Mouse (Mus musculus): ENCODE data around the gene Eya3. TPM values are rescaled to one million over a fixed set of nuclear protein-coding genes. Genes with fewer than 3 reads are reported as not detected.
"Not testable (repeated sequence)": the region's sequence is repeated elsewhere in the genome, so short reads cannot be mapped to it uniquely, and the experiment has no call there.

Eya3 gene
- 10 to 100 TPM; 22.1 to 23.8 TPM for total RNA-seq (2021)

DNA sequence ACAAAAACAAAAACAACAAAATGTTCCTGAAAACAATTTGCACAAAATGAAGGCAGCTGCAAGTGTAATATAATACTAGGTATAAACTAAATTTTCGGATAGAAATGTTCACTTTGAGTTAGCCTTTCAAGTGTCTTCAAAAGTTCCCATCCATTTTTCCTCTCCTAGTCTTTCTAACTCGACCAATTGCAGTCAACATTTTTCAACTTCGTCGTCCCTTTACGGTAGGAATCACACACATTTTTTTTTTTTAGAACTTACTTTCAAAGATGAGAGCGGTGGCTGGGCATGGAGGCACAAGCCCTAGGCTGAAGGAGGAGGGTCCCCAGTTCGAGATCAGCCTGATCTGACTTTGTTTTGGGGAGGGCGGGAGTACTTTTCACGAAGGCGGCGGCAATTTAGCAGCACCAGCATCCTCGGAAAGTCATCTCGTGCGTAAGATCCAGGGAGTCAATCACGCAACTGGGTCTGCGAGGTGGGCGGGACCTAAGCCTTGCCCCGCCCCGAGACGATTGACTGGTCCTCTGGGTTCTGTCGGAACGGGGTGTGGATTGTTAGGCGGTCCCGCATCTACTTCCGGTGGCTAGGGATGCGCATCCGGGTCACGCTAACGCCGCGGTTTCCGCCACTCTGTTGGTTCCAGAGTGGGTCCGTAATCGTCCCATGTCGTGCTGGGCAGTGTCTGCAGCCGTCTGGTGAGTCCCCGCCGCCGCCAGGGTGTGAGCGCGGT lies at the start of gene Eya3:
TSS of gene Eya3 (plus strand) at position 527 of the 730 bp plus-strand sequence.
- intact Hi-C loops (cut with DNase I): no loop called here
- peak; percentile 93 to 96 for DNase-seq (ENCODE audit: extremely low spot score in 1 of 2, low spot score in 2 of 2)

- intact Hi-C loops (cut with DNase I): no loop called here
Measured at GRCm38 (mm10) chr4:132590642-132591041, 48.1 kb upstream of the Eya3 start.

DNA sequence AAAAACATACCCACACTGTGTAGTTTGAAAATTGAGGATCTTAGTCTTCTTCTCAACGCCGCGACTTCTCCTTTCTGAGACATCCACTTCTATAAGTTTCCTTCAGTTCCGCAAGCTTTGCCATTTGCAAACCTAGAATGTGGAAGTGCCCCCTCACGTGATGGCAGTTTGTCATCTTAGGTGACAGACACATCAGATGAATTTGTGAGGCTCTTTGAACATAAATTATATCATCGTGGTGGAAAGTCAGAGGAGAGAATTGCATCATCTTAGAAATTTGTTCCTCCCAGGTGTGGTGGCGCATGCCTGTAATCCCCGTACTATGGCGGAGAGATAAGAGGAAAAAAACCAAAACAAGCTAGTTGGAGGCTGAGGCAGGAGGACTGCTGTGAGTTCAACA lies 45.8 kb upstream of the Eya3 start:
- intact Hi-C loops (cut with DNase I): no loop called here
- DNase-seq (ENCODE audit: extremely low spot score in 1 of 2, low spot score in 2 of 2): no peak

More at GRCm38 (mm10) chr4:132590642-132591041, 48.1 kb upstream of the Eya3 start:
- DNase-seq (ENCODE audit: extremely low spot score in 1 of 2, low spot score in 2 of 2): no peak

- intact Hi-C loops (cut with DNase I): no loop called here
- DNase-seq (ENCODE audit: extremely low spot score in 1 of 2, low spot score in 2 of 2): no peak
Measured at GRCm38 (mm10) chr4:132594191-132594590, 44.6 kb upstream of the Eya3 start.

- intact Hi-C loops (cut with DNase I): no loop called here
- DNase-seq (ENCODE audit: extremely low spot score in 1 of 2, low spot score in 2 of 2): no peak
Measured at GRCm38 (mm10) chr4:132598861-132599260, 39.9 kb upstream of the Eya3 start.

GRCm38 (mm10) chr4:132599764-132600163 lies 39.0 kb upstream of the Eya3 start:
- intact Hi-C loops (cut with DNase I): no loop called here
- no peak for DNase-seq (ENCODE audit: extremely low spot score in 1 of 2, low spot score in 2 of 2)

GRCm38 (mm10) chr4:132600465-132600864 lies 38.3 kb upstream of the Eya3 start:
- DNase-seq (ENCODE audit: extremely low spot score in 1 of 2, low spot score in 2 of 2): no peak
- intact Hi-C loops (cut with DNase I): no loop called here

DNA sequence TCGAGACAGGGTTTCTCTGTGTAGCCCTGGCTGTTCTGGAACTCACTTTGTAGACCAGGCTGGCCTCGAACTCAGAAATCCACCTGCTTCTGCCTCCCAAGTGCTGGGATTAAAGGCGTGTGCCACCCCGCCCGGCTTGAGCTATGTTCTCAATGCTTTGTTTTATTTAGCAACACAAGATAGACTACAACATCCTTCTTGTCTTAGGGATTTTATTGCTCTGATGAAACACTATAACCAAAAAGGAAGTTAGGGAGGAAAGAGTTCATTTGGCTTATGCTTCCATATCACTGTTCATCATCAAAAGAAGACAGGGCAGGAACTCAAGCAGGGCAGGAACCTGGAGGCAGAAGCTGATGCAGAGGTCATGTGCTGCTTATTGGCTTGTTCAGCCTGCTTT lies 37.5 kb upstream of the Eya3 start:
- intact Hi-C loops (cut with DNase I); DNase-seq (ENCODE audit: extremely low spot score in 1 of 2, low spot score in 2 of 2): not testable (repeated sequence)

DNA sequence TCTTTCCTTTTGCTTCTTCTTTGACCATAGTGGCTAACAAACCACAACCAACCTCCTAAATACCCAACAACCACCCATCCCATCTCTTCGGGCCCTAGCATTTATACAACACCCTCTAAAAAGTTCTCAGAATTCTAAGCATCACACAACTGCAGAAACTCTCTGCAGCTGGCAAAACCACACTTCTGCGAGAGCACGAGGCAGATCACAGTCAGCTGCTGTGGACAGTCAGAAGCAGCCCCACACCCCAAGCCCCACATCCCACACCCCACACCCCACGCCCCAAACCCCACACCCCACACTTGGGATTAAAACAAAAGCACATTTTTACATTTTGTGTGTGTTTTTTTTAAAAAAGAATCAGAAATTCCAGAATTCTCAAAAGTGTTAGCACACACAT lies 35.3 kb upstream of the Eya3 start:
- intact Hi-C loops (cut with DNase I): no loop called here
- no peak for DNase-seq (ENCODE audit: extremely low spot score in 1 of 2, low spot score in 2 of 2)

- DNase-seq (ENCODE audit: extremely low spot score in 1 of 2, low spot score in 2 of 2): no peak
- intact Hi-C loops (cut with DNase I): no loop called here
Measured at GRCm38 (mm10) chr4:132605816-132606215, 33.0 kb upstream of the Eya3 start.

DNA sequence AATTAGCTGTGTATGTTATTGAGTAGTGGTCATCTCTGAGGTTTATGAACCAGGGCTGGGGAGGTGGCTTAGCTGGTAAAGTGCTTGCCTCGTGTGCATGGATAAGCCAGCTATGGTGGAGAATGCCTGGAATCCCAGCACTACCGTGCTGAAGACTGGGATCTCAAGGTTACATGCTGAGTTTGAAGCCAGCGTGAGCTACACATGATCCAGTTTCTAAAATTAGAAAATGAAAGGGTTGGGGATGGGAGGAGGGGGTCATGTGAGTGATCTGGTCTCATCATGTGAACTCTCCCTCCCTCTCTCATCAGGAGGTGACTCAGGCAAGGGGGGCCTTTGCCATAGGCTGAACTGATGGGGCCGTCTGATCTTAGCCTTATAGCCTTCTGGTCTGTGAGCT lies 30.6 kb upstream of the Eya3 start:
- intact Hi-C loops (cut with DNase I): no loop called here
- DNase-seq (ENCODE audit: extremely low spot score in 1 of 2, low spot score in 2 of 2): no peak

- intact Hi-C loops (cut with DNase I): no loop called here
- no peak for DNase-seq (ENCODE audit: extremely low spot score in 1 of 2, low spot score in 2 of 2)
Measured at GRCm38 (mm10) chr4:132610301-132610984, 28.3 kb upstream of the Eya3 start.

DNA sequence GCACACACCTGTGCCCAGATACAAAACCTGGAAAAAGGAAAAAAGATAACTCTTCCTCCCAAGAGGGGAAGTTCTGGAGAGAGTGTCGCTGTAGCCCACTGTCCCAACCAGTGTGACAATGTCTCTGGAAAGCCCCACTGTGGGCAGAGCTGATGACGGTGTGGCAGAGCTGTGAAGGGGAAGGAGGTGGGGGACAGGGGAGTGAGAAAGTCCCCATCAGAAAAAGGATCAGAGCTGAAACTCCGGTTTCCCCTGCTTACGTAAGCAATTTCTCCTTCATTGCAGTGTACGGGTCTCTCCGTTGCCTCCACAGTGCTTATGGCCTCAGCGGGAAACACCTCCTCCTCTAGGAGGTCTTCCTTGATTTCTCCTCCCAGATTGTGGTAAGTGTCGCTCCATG lies 27.5 kb upstream of the Eya3 start:
- DNase-seq (ENCODE audit: extremely low spot score in 1 of 2, low spot score in 2 of 2): no peak
- intact Hi-C loops (cut with DNase I): no loop called here

GRCm38 (mm10) chr4:132617873-132618272 lies 20.9 kb upstream of the Eya3 start:
- peak in 1 of 2 experiments; percentile 34 for DNase-seq (ENCODE audit: extremely low spot score in 1 of 2, low spot score in 2 of 2)
- intact Hi-C loops (cut with DNase I): loop anchor here (5.0 kb wide), 1 partner anchor 51 kb away; no protein-coding TSS in a partner anchor

- intact Hi-C loops (cut with DNase I): loop anchor here (5.0 kb wide), 1 partner anchor 52 kb away; no protein-coding TSS in a partner anchor
Measured at GRCm38 (mm10) chr4:132618850-132619375, 19.9 kb upstream of the Eya3 start.

DNA sequence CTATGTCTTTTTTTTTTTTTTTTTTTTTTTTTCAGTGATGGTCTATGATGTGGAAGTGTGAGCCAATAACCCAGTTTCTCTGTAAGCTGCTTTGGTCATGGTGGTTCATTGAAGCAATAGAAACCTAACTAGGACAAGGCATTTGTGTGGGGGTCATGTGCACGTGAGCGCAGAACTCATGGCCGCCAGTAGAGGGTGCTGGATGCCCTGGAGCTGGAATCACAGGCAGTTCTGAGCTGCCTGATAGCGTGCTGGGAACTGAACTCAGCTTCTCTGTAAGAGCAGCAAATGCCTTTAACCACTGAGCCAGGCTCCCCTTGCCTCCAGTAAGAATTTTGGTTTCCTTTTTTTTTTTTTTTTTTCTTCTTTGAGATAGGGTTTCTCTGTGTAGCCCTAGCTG lies 18.7 kb upstream of the Eya3 start:
- intact Hi-C loops (cut with DNase I): no loop called here
- no peak for DNase-seq (ENCODE audit: extremely low spot score in 1 of 2, low spot score in 2 of 2)

More at GRCm38 (mm10) chr4:132618850-132619375, 19.9 kb upstream of the Eya3 start:
- no peak for DNase-seq (ENCODE audit: extremely low spot score in 1 of 2, low spot score in 2 of 2)

DNA sequence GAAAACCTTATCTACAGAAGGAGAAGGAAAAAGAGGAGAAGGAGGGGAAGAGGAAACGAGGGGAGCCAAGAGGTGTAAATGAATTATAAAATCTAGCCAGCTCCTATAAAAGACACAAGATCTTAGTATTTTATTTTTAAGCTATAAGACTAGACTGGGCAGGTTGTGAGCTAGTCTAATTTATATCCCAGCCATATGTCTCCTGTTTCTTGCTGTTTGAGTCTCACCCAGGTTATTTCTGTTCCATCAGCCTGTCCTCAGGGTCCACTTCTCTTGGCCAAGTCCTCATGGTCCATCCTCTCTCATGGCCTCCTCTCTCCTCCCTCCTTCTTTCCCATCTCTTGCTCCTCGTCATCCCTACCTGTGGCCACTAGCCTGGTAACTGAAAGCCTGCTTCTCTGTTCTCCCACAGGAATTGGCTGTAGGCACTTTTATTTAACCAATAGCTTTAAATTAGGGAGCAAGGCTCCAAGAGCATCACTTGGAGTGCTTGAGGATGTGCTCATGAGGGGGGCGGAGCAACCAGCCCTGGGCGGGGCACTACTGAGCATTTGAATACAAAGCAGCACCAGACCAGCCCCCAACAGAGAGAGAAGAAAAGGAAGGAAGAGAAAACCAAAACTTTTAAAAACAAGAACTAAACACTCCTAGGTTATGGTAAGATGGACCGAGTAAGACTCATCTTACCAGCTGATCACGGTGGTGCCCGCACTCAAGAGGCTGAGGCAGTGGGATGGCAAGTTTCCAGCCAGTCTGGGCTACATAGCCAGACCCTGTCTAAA lies 17.3 kb upstream of the Eya3 start:
- DNase-seq (ENCODE audit: extremely low spot score in 1 of 2, low spot score in 2 of 2): no peak
- intact Hi-C loops (cut with DNase I): no loop called here

DNA sequence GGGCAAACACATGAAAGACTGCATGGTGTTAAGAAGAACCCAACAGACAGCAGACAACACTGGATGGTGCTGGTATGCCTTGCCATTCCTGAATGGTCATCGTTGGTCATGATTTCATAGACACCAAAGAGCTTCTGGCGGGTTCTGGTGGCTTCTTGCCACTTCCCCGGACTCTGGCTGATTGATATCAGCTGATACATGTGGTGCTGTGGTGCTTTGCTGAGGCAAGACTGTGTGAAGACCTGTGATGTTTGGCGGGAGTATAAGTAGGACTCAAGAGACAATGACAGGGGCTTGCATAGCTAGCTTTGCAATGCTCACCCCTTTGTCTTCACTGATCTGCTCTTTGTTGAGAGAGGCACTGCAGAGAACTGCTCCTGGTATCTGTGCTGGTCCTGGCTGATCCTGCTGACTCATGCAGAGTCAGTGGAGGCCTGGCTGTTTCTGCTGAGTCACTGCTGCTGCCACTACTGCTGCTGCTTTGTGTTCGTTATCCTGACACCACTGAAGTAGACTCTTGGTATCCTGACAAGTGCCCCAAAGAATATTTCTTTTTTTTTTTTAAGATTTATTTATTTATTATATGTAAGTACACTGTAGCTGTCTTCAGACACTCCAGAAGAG lies 14.6 kb upstream of the Eya3 start:
- intact Hi-C loops (cut with DNase I): no loop called here

DNA sequence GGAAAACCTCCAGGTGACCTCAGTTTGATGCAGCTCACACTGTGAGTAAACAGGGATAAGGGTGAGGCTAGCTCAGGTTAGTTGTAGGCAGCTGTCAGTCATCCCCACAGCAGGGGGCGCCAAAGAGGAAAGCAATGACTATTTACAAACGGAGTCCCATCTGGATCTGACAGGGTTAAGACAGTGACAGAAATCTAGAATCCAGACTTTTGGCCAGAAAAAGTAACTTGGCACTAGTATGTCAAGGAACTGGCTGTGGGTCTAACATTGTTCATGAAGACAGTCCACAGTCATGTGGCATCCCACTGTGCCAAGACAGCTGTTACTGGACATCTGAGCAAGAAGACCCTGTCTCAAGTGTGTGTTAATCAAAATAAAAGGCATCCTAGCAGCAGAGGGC lies 10.0 kb upstream of the Eya3 start:
- no peak for DNase-seq (ENCODE audit: extremely low spot score in 1 of 2, low spot score in 2 of 2)
- intact Hi-C loops (cut with DNase I): no loop called here

More for the DNA sequence above, 14.6 kb upstream of the Eya3 start:
- DNase-seq (ENCODE audit: extremely low spot score in 1 of 2, low spot score in 2 of 2): no peak
